Comparison of ENCODE assay signal across 10 mouse cellular contexts in genomic region chr17:8232089-8232488, GRCm38 (mm10). TPM values are rescaled to one million over a fixed set of nuclear protein-coding genes. Genes with fewer than 3 reads are reported as not detected.
A peak's percentile ranks its signal among the peaks of the same experiment; 100 is the strongest.
DNase-seq lines count a peak whose midpoint lies in the region; ATAC-seq lines count a peak whose summit lies in the region.
"Had no signal": no experiment of that assay in that cellular context is flagged by ENCODE, and none has a peak within 500 bp of the region (broad histone marks: within the 10 kb centered on the region; RNA-seq: fewer than 3 reads in every experiment).

No protein-coding gene starts in this region.

- peak; percentile 94 for DNase-seq in heart, adult 11 months
- DNase-seq in heart, adult 8-10 months (ENCODE audit: low spot score) = no peak
- peak; percentile 83 to 84 for DNase-seq in B cell, adult 2 months
- peak; percentile 67 to 68 for DNase-seq in lung, postnatal 4 days
- DNase-seq in midbrain, embryonic 10.5 days (ENCODE audit: low spot score) = no peak
- DNase-seq in neural tube, embryonic 10.5 days (ENCODE audit: extremely low spot score, low spot score) = no peak
- no peak for DNase-seq in liver, embryonic 11.5 days (ENCODE audit: low spot score)

- H3K27ac ChIP-seq in heart, embryonic 12.5 days (ENCODE audit: poor library complexity, severe bottlenecking) = no peak overlapping the region
- H3K27ac ChIP-seq in midbrain, embryonic 10.5 days (replicated peaks) = no peak overlapping the region
- H3K27ac ChIP-seq in liver, embryonic 11.5 days (ENCODE audit: low read depth, low read length) = no peak overlapping the region
- H3K27ac ChIP-seq: embryonic facial prominence, embryonic 12.5 days; midbrain, embryonic 12.5 days had no signal

- H3K4me3 ChIP-seq in heart, embryonic 12.5 days = no peak overlapping the region
- H3K4me3 ChIP-seq in midbrain, embryonic 10.5 days = no peak overlapping the region
- no peak overlapping the region for H3K4me3 ChIP-seq in liver, embryonic 11.5 days (ENCODE audit: low read depth, low read length)
- H3K4me3 ChIP-seq: embryonic facial prominence, embryonic 12.5 days; midbrain, embryonic 12.5 days had no signal

- peaks cover 5% of the 10 kb centered on the region; the same call in 1 of the 2 replicates for H3K4me1 ChIP-seq in heart, embryonic 12.5 days (replicated peaks)
- 0 out of 2 replicates have a peak, but pooled peaks cover 5% of the 10 kb centered on the region for H3K4me1 ChIP-seq in midbrain, embryonic 10.5 days
- H3K4me1 ChIP-seq in liver, embryonic 11.5 days (replicated peaks; ENCODE audit: control insufficient read depth, insufficient read depth, low read length) = no peaks in the 10 kb centered on the region
- H3K4me1 ChIP-seq: embryonic facial prominence, embryonic 12.5 days; midbrain, embryonic 12.5 days had no signal

- 31% methylated on average over 5 of the region's 5 CpGs for WGBS in heart, embryonic 12.5 days
- 83% methylated on average over 5 of the region's 5 CpGs for WGBS in midbrain, embryonic 10.5 days
- 60% methylated on average over 5 of the region's 5 CpGs for WGBS in liver, embryonic 11.5 days

- H3K27me3 ChIP-seq in heart, embryonic 12.5 days (replicated peaks) = peaks cover 11% of the 10 kb centered on the region; the same call in 1 of the 2 replicates
- H3K27me3 ChIP-seq in midbrain, embryonic 10.5 days (ENCODE audit: low read depth, poor library complexity, severe bottlenecking) = no peaks in the 10 kb centered on the region
- 0 out of 2 replicates have a peak, but pooled peaks cover 3% of the 10 kb centered on the region for H3K27me3 ChIP-seq in liver, embryonic 11.5 days (replicated peaks; ENCODE audit: control insufficient read depth, insufficient read depth, low read length)
- H3K27me3 ChIP-seq: embryonic facial prominence, embryonic 12.5 days had no signal

- H3K9me3 ChIP-seq in heart, embryonic 12.5 days (replicated peaks) = no peaks in the 10 kb centered on the region
- no peaks in the 10 kb centered on the region for H3K9me3 ChIP-seq in midbrain, embryonic 10.5 days (replicated peaks)
- H3K9me3 ChIP-seq in liver, embryonic 11.5 days (ENCODE audit: control insufficient read depth, low read length) = no peaks in the 10 kb centered on the region
- H3K9me3 ChIP-seq: embryonic facial prominence, embryonic 12.5 days; midbrain, embryonic 12.5 days had no signal

- 0 out of 2 replicates have a peak, but pooled peaks have one; percentile 53 for ATAC-seq in heart, embryonic 12.5 days (ENCODE audit: insufficient number of reproducible peaks, low FRiP score)
- no peak for ATAC-seq in liver, embryonic 11.5 days (replicated peaks; ENCODE audit: low FRiP score)

- H3K36me3 ChIP-seq in heart, embryonic 12.5 days = no peaks in the 10 kb centered on the region
- H3K36me3 ChIP-seq in midbrain, embryonic 10.5 days = no peaks in the 10 kb centered on the region
- no peaks in the 10 kb centered on the region for H3K36me3 ChIP-seq in liver, embryonic 11.5 days (ENCODE audit: control insufficient read depth, insufficient read depth, low read length)
- H3K36me3 ChIP-seq: embryonic facial prominence, embryonic 12.5 days; midbrain, embryonic 12.5 days had no signal

- H3K4me2 ChIP-seq in heart, embryonic 12.5 days = no peak overlapping the region
- H3K4me2 ChIP-seq in liver, embryonic 11.5 days = no peak overlapping the region
- H3K4me2 ChIP-seq: embryonic facial prominence, embryonic 12.5 days; midbrain, embryonic 12.5 days had no signal

- no peak overlapping the region for H3K9ac ChIP-seq in heart, embryonic 12.5 days
- no peak overlapping the region for H3K9ac ChIP-seq in liver, embryonic 11.5 days (ENCODE audit: low read depth, low read length)
- H3K9ac ChIP-seq: embryonic facial prominence, embryonic 12.5 days; midbrain, embryonic 12.5 days had no signal

RNA-seq across cellular contexts. Expression of gene Ccr6, which starts 3.8 kb away (rescaled TPM):
- total RNA-seq in heart, adult 8-10 months (2022) = under 1 TPM in 1 of 4 experiments, not detected in 3; 0.22 TPM
- not detected in 2 replicates for polyA plus RNA-seq in heart, embryonic 12.5 days (2016; fragmentation: Nextera tagmentation; extraction: Ambion mirVana)
- polyA plus RNA-seq in midbrain, embryonic 10.5 days (2016; fragmentation: Nextera tagmentation; extraction: Ambion mirVana) = not detected in 2 replicates
- polyA plus RNA-seq in liver, embryonic 11.5 days (2014; fragmentation: Nextera tagmentation; extraction: Ambion mirVana) = not detected in 2 replicates
- polyA plus RNA-seq: embryonic facial prominence, embryonic 12.5 days; midbrain, embryonic 12.5 days had no signal

RNA-seq across cellular contexts. Expression of gene Mpc1, which starts 50.6 kb away (rescaled TPM):
- 100 to 1,000 TPM; 872 to 928 (median 908) TPM for total RNA-seq in heart, adult 8-10 months (2022)
- polyA plus RNA-seq in heart, embryonic 12.5 days (2016; fragmentation: Nextera tagmentation; extraction: Ambion mirVana) = 164 and 166 TPM in 2 replicates
- 77.0 and 90.5 TPM in 2 replicates for polyA plus RNA-seq in midbrain, embryonic 10.5 days (2016; fragmentation: Nextera tagmentation; extraction: Ambion mirVana)
- polyA plus RNA-seq in liver, embryonic 11.5 days (2014; fragmentation: Nextera tagmentation; extraction: Ambion mirVana) = 123 and 129 TPM in 2 replicates

Comparison
In these comparisons a context has a peak if more than half of its experiments do, and no peak if none do; other contexts are left out.
1. DNase-seq: peak in heart, adult 11 months (single experiment), B cell, adult 2 months (2 of 2) and lung, postnatal 4 days (2 of 2); none in heart, adult 8-10 months (single experiment), midbrain, embryonic 10.5 days (single experiment), neural tube, embryonic 10.5 days (single experiment) and liver, embryonic 11.5 days (single experiment).